Mouse (Mus musculus): ENCODE results near the gene Hadha.

- TF ChIP-seq POLR2A (IDR thresholded peaks at IDR 0.05; ENCODE audit: control insufficient read depth, low read depth, low read length) = no peak
- no peak for TF ChIP-seq CTCF (IDR thresholded peaks at IDR 0.05; ENCODE audit: control insufficient read depth, insufficient read depth, insufficient replicate concordance, low read depth, low read length)
These were observed 49.2 kb downstream of the Hadha start, which contains the start of gene 3110082J24Rik for GRCm38 (mm10) chr5:30105668-30106300.
